Mouse (Mus musculus) limb, embryonic 14.5 days (tissue): ENCODE data around the gene Hspa1a. TPM values are rescaled to one million over a fixed set of nuclear protein-coding genes. Genes with fewer than 3 reads are reported as not detected.
"Not testable (repeated sequence)": the region's sequence is repeated elsewhere in the genome, so short reads cannot be mapped to it uniquely, and the experiment has no call there.

Experiments
- ATAC-seq: fragments of 200-750 bp; cut with Nextera tagmentation; 2 replicates; pipeline ENCODE4 v1.8.0; 2017; ENCODE audit warnings: low read depth, moderate number of reproducible peaks, moderate TSS enrichment; ENCODE audit not compliant: low FRiP score
- DNase-seq: peaks from one replicate; pipeline ENCODE4 v3.0.0-alpha.2; 2015; ENCODE audit warnings: low spot score
- H3K27ac ChIP-seq: fragments of 300-500 bp; sonication (generic); replicated peaks from 2 replicates; pipeline ENCODE4 v1.5.1; 2014; ENCODE audit warnings: low read depth, mild to moderate bottlenecking, low read length, moderate library complexity, mixed read lengths
- H3K27me3 ChIP-seq: fragments of 300-500 bp; sonication (generic); 2 replicates; pipeline ENCODE4 v1.6.1; 2014; ENCODE audit warnings: low read length, mixed read lengths; ENCODE audit not compliant: control insufficient read depth, insufficient read depth
- H3K36me3 ChIP-seq: fragments of 300-500 bp; sonication (generic); 2 replicates; pipeline ENCODE4 v1.6.1; 2014; ENCODE audit warnings: mild to moderate bottlenecking, low read length, moderate library complexity, mixed read lengths; ENCODE audit not compliant: control insufficient read depth, insufficient read depth
- H3K4me1 ChIP-seq: fragments of 300-500 bp; sonication (generic); 2 replicates; pipeline ENCODE4 v1.6.1; 2014; ENCODE audit warnings: antibody characterized with exemption, low read length, mixed read lengths; ENCODE audit not compliant: control insufficient read depth, insufficient read depth
- H3K4me2 ChIP-seq: fragments of 300-500 bp; sonication (generic); replicated peaks from 2 replicates; pipeline ENCODE4 v1.6.1; 2014; ENCODE audit warnings: low read depth, mild to moderate bottlenecking, low read length, moderate library complexity; ENCODE audit not compliant: severe bottlenecking
- H3K4me3 ChIP-seq: fragments of 300-500 bp; sonication (generic); replicated peaks from 2 replicates; pipeline ENCODE4 v1.5.1; 2014; ENCODE audit warnings: low read length
- H3K9ac ChIP-seq: fragments of 300-500 bp; sonication (generic); 2 replicates; pipeline ENCODE4 v1.6.1; 2014; ENCODE audit warnings: mild to moderate bottlenecking, low read depth, low read length, moderate library complexity; ENCODE audit not compliant: severe bottlenecking
- H3K9me3 ChIP-seq: fragments of 300-500 bp; sonication (generic); 2 replicates; pipeline ENCODE4 v1.6.1; 2016; ENCODE audit warnings: low read length; ENCODE audit not compliant: control insufficient read depth
- POLR2A ChIP-seq: fragments of 200-500 bp; IDR thresholded peaks from 2 replicates; pipeline ENCODE4 v1.8.0; 2012; ENCODE audit warnings: inconsistent platforms, mild to moderate bottlenecking, moderate library complexity, borderline replicate concordance; ENCODE audit not compliant: insufficient read depth, insufficient read length; ENCODE audit errors: extremely low read depth
- WGBS: fragments of 180-500 bp; shearing (Covaris S2); extraction: QIAGEN DNeasy Blood & Tissue Kit; methylation state at CpG from one replicate; pipeline ENCODE4 v1.1.7; 2014; 5-methylcytosine and 5-hydroxymethylcytosine counted together
- polyA plus RNA-seq, 2 experiments: library from polyadenylated mRNA; depleted of rRNA in 1 of 2; stranded (reverse) in 1 of 2; unstranded in 1 of 2; fragments of >200 nt; fragmentation: Nextera tagmentation in 1 of 2; extraction: Ambion mirVana in 1 of 2; gene quantifications; 2 replicates each; pipeline versions ENCODE4 v1.2.1 to v1.2.3; 2012 to 2014

The Hspa1a gene
- polyA plus RNA-seq, 2 experiments = 7.1 to 9.5 TPM

GRCm38 (mm10) chr17:34996411-34997141, 24.6 kb upstream of the Hspa1a start:
- H3K4me1 ChIP-seq = peaks cover 8% of the 10 kb centered on the region; the same call in 1 of the 2 replicates
- no peak for DNase-seq
- H3K4me3 ChIP-seq = no peak overlapping the region
- H3K27me3 ChIP-seq = no peaks in the 10 kb centered on the region
- ATAC-seq = no peak
- peaks cover 9% of the 10 kb centered on the region for H3K36me3 ChIP-seq
- no peak overlapping the region for H3K27ac ChIP-seq
- TF ChIP-seq POLR2A = no peak
- no peak overlapping the region for H3K4me2 ChIP-seq
- no peak overlapping the region for H3K9ac ChIP-seq
- 94% methylated on average over 12 of the region's 14 CpGs for WGBS
- H3K9me3 ChIP-seq = no peaks in the 10 kb centered on the region

GRCm38 (mm10) chr17:34995927-34996326, 24.0 kb upstream of the Hspa1a start:
- peaks cover 15% of the 10 kb centered on the region for H3K36me3 ChIP-seq
- not testable (repeated sequence) for ATAC-seq

GRCm38 (mm10) chr17:34995192-34995591, 23.2 kb upstream of the Hspa1a start:
- H3K4me2 ChIP-seq, H3K4me1 ChIP-seq, H3K9me3 ChIP-seq, H3K9ac ChIP-seq, H3K27me3 ChIP-seq, ATAC-seq, DNase-seq, H3K27ac ChIP-seq, H3K4me3 ChIP-seq: not testable (repeated sequence)
- WGBS = 93% methylated on average over 4 of the region's 4 CpGs
- peaks cover 19% of the 10 kb centered on the region for H3K36me3 ChIP-seq

More at GRCm38 (mm10) chr17:34995927-34996326, 24.0 kb upstream of the Hspa1a start:
- not testable (repeated sequence) for DNase-seq, H3K27me3 ChIP-seq, H3K9ac ChIP-seq, H3K27ac ChIP-seq, H3K9me3 ChIP-seq, H3K4me3 ChIP-seq, H3K4me1 ChIP-seq, H3K4me2 ChIP-seq
- 98% methylated on average over 4 of the region's 4 CpGs for WGBS

- no peak overlapping the region for H3K27ac ChIP-seq
- no peak overlapping the region for H3K4me2 ChIP-seq
- ATAC-seq (no peak), DNase-seq (no peak)
- no peaks in the 10 kb centered on the region for H3K27me3 ChIP-seq
- no peaks in the 10 kb centered on the region for H3K9me3 ChIP-seq
- H3K4me3 ChIP-seq = no peak overlapping the region
- no peak for TF ChIP-seq POLR2A
- H3K4me1 ChIP-seq = peaks cover 4% of the 10 kb centered on the region; the same call in 1 of the 2 replicates
- peaks cover 19% of the 10 kb centered on the region for H3K36me3 ChIP-seq
- H3K9ac ChIP-seq = no peak overlapping the region
Measured at GRCm38 (mm10) chr17:34994751-34995150, 22.8 kb upstream of the Hspa1a start.

- ATAC-seq = no peak
- peak; percentile 14 for DNase-seq
- TF ChIP-seq POLR2A = no peak
- no peak overlapping the region for H3K4me2 ChIP-seq
- H3K36me3 ChIP-seq = peaks cover 28% of the 10 kb centered on the region
- 80% methylated on average over 2 of the region's 2 CpGs for WGBS
- no peaks in the 10 kb centered on the region for H3K9me3 ChIP-seq
- H3K27ac ChIP-seq = no peak overlapping the region
- no peak overlapping the region for H3K4me3 ChIP-seq
- no peaks in the 10 kb centered on the region for H3K27me3 ChIP-seq
- H3K4me1 ChIP-seq = peaks cover 8% of the 10 kb centered on the region
- H3K9ac ChIP-seq = no peak overlapping the region
Measured at GRCm38 (mm10) chr17:34984218-34984617, 12.3 kb upstream of the Hspa1a start.
